Mouse (Mus musculus) thymus, adult 2 months (tissue): ENCODE measurements around the gene Prr3. TPM values are rescaled to one million over a fixed set of nuclear protein-coding genes. Genes with fewer than 3 reads are reported as not detected.

ENCODE experiments used
- DNase-seq: peaks from one replicate; pipeline ENCODE4 v3.0.0; 2021
- H3K27ac ChIP-seq: fragments of 200-500 bp; 2 replicates; pipeline ENCODE4 v1.5.1; 2012; ENCODE audit warnings: low read length, control low read depth; ENCODE audit not compliant: control insufficient read depth, insufficient read depth
- H3K27me3 ChIP-seq: fragments of 200-500 bp; 2 replicates; pipeline ENCODE4 v1.6.1; 2012; ENCODE audit warnings: mild to moderate bottlenecking, low read length, moderate library complexity, mixed read lengths; ENCODE audit not compliant: control insufficient read depth, insufficient read depth
- H3K36me3 ChIP-seq: fragments of 200-500 bp; 2 replicates; pipeline ENCODE4 v1.6.1; 2012; ENCODE audit warnings: mild to moderate bottlenecking, low read length, moderate library complexity; ENCODE audit not compliant: control insufficient read depth, insufficient read depth
- H3K4me1 ChIP-seq: fragments of 200-500 bp; replicated peaks from 2 replicates; pipeline ENCODE4 v1.6.1; 2012; ENCODE audit warnings: low read length; ENCODE audit not compliant: control insufficient read depth, insufficient read depth
- H3K4me3 ChIP-seq: fragments of 200-500 bp; 2 replicates; pipeline ENCODE4 v1.5.1; 2012; ENCODE audit warnings: mild to moderate bottlenecking, low read length, control low read depth, moderate library complexity; ENCODE audit not compliant: control insufficient read depth, insufficient read depth
- CTCF ChIP-seq: fragments of 200-500 bp; IDR thresholded peaks from 2 replicates; pipeline ENCODE4 v1.5.1; 2012; ENCODE audit warnings: mild to moderate bottlenecking, control low read depth, low read length, moderate library complexity, borderline replicate concordance; ENCODE audit not compliant: control insufficient read depth, poor library complexity, insufficient read depth; ENCODE audit errors: extremely low read depth
- POLR2A ChIP-seq: fragments of 200-500 bp; IDR thresholded peaks from 2 replicates; pipeline ENCODE4 v1.6.1; 2012; ENCODE audit warnings: mild to moderate bottlenecking, low read length, control low read depth, moderate library complexity; ENCODE audit not compliant: control insufficient read depth, poor library complexity, insufficient read depth; ENCODE audit errors: extremely low read depth
- WGBS: fragments of 180-500 bp; shearing (Covaris S2); methylation state at CpG from one replicate; pipeline ENCODE4 v1.1.7; 2018; 5-methylcytosine and 5-hydroxymethylcytosine counted together
- polyA plus RNA-seq: library from polyadenylated mRNA; depleted of rRNA; stranded (reverse); fragments of >200 nt; gene quantifications from 2 replicates; pipeline ENCODE4 v1.2.3, GENCODE M21; 2012; rRNA removed

Gene Prr3
- 35.5 and 42.6 TPM in 2 replicates for polyA plus RNA-seq

DNA sequence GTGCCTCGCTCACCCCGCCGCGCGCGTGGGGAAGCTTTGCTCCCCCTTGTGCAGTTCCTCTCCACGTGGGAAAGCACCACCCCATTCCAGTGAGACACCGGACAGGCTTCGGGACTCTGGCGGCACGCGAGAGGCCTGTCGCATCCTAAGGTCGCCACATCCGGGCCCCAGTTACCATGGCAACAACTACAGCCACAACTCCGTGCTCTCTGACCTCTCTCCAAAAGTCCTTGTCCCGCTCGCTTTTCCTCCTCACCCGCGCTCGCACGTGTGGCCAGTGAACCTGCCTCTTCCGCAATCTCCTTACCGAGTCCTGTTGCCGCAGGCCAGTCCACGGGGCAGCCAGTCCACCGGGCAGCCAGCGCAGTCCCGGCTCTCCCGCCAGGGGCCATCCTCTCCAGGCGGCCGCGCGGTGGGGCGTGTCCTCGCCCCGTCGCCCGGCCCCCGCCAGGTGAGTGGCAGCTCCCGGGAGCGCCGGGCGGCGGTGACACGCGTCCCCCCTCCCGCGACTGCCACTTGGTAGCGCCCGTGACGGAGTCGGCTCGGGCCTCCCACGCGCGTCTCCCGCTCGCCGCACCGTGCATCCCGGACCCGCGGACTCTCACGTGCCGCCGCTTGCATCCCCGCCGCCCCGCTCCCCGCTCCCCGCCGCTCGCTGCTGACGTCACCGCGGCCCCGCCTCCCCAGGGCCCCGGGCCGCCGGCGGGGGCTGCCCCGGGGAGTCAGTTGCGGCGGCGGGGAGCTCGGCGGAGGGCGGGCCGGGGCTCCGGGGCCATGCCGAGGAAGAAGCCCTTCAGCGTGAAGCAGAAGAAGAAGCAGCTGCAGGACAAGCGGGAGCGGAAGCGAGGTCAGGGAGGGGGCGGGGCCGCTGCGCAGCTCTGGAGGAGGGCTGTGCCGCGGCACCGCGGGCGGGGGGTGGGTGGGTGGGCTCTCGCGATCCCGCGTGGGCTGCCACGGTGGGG lies at the start of gene Prr3, which contains the start of gene Gnl1:
TSS of gene Prr3 (minus strand) at position 836 of the 962 bp plus-strand sequence.
TSS of gene Gnl1 (plus strand) at position 451 of the 962 bp plus-strand sequence.
- under 1% methylated on average over 108 of the region's 109 CpGs for whole genome bisulfite sequencing
- DNase-seq = peak; percentile 84
- peaks cover 15% of the 10 kb centered on the region for H3K4me1 ChIP-seq
- peak within 1 kb of the TSS; percentile 61 for H3K27ac ChIP-seq
- H3K4me3 ChIP-seq = peak within 1 kb of the TSS; percentile 92
- H3K27me3 ChIP-seq = no peaks in the 10 kb centered on the region
- peaks cover 8% of the 10 kb centered on the region; the same call in 1 of the 2 replicates for H3K36me3 ChIP-seq
- TF ChIP-seq POLR2A (peak; percentile 34; the same call in 1 of the 2 replicates), CTCF (no peak)

- no peak overlapping the region for H3K27ac ChIP-seq
- no peak overlapping the region for H3K4me3 ChIP-seq
- peaks cover 15% of the 10 kb centered on the region for H3K4me1 ChIP-seq
- no peaks in the 10 kb centered on the region for H3K27me3 ChIP-seq
- DNase-seq = no peak
- WGBS = 97% methylated on average over 7 of the region's 7 CpGs
- no peaks in the 10 kb centered on the region for H3K36me3 ChIP-seq
- TF ChIP-seq CTCF (no peak), POLR2A (no peak)
Measured at GRCm38 (mm10) chr17:36028879-36029619, 49.0 kb upstream of the Prr3 start.

DNA sequence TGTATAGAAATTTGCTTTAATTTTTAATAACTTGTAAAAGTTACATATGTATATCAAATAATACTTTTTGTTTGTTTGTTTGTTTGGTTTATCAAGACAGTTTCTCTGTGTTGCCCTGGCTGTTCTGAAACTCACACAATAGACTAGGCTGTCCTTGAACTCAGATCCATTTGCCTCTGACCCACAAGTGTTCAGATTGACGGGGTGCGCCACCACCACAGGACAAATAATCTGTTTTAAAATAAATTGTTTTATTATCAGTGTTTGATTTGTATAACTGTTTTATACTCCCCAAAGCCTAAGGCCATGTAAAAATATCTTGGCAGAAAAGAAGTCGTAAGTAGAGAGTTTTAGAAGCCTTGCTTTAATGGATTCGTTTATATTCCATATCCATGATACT lies 47.6 kb upstream of the Prr3 start:
- Histone ChIP-seq H3K4me1 (peaks cover 26% of the 10 kb centered on the region), H3K4me3 (no peak overlapping the region), H3K27ac (no peak overlapping the region), H3K27me3 (no peaks in the 10 kb centered on the region), H3K36me3 (no peaks in the 10 kb centered on the region)
- TF ChIP-seq CTCF (no peak), POLR2A (no peak)
- no peak for DNase-seq
- 96% methylated on average over 4 of the region's 4 CpGs for WGBS

GRCm38 (mm10) chr17:36025901-36026300 lies 45.9 kb upstream of the Prr3 start:
- Histone ChIP-seq H3K27ac (no peak overlapping the region), H3K36me3 (no peaks in the 10 kb centered on the region), H3K27me3 (no peaks in the 10 kb centered on the region), H3K4me1 (peaks cover 28% of the 10 kb centered on the region), H3K4me3 (no peak overlapping the region)
- DNase-seq = no peak
- no peak for TF ChIP-seq POLR2A
- no peak for TF ChIP-seq CTCF
- 92% methylated on average over 4 of the region's 4 CpGs for WGBS

DNA sequence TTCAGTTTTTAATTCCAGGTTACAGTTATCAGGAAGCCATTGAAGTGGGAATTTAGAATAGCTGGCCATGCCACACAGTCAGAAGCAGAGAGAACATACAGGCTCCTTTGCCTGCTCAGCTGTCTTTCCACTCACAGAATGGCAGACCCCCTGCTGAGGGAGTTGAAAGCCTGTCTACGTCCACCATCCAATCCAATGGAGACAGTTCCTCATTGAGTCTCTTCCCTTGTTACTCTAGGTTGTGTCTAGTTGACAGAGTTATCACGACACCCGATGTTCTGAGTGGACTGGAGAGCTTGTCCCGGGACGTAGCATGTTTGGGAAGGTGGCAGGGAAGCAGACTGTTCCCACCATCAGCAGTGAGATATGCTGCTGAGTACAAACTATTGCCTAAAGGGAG lies 45.2 kb upstream of the Prr3 start:
- Histone ChIP-seq H3K4me1 (peaks cover 21% of the 10 kb centered on the region), H3K27me3 (no peaks in the 10 kb centered on the region), H3K4me3 (no peak overlapping the region), H3K36me3 (no peaks in the 10 kb centered on the region), H3K27ac (no peak overlapping the region)
- TF ChIP-seq CTCF (no peak), POLR2A (no peak)
- 93% methylated on average over 5 of the region's 5 CpGs for WGBS
- no peak for DNase-seq
